Mouse (Mus musculus): ENCODE measurements around the gene Trpm8. TPM values are rescaled to one million over a fixed set of nuclear protein-coding genes. Genes with fewer than 3 reads are reported as not detected.

Gene Trpm8
- polyA plus RNA-seq, 1 experiment from 2014 or later = not detected

- Histone ChIP-seq H3K27me3 (no peaks in the 10 kb centered on the region), H3K27ac (no peak overlapping the region), H3K4me2 (no peak overlapping the region), H3K9ac (no peak overlapping the region), H3K9me3 (no peaks in the 10 kb centered on the region), H3K36me3 (replicated peaks) (no peaks in the 10 kb centered on the region), H3K4me1 (peaks cover 6% of the 10 kb centered on the region), H3K4me3 (replicated peaks) (no peak overlapping the region)
- WGBS = 84% methylated on average over 11 of the region's 11 CpGs
- ATAC-seq (ENCODE audit: low FRiP score) = no peak
Observed at GRCm38 (mm10) chr1:88366881-88367644, 89.6 kb downstream of the Trpm8 start.

GRCm38 (mm10) chr1:88378446-88378845, 101.0 kb downstream of the Trpm8 start:
- ATAC-seq (ENCODE audit: low FRiP score) = no peak
- 88% methylated on average over 1 of the region's 1 CpGs for WGBS
- no peak overlapping the region for H3K4me2 ChIP-seq
- no peaks in the 10 kb centered on the region for H3K36me3 ChIP-seq (replicated peaks)
- H3K4me3 ChIP-seq (replicated peaks) = no peak overlapping the region
- H3K4me1 ChIP-seq = no peaks in the 10 kb centered on the region
- no peak overlapping the region for H3K27ac ChIP-seq
- H3K27me3 ChIP-seq = no peaks in the 10 kb centered on the region
- no peak overlapping the region for H3K9ac ChIP-seq
- H3K9me3 ChIP-seq = no peaks in the 10 kb centered on the region

GRCm38 (mm10) chr1:88391632-88392031, 114.2 kb downstream of the Trpm8 start:
- Histone ChIP-seq H3K27me3 (no peaks in the 10 kb centered on the region), H3K27ac (no peak overlapping the region), H3K9ac (no peak overlapping the region), H3K36me3 (replicated peaks) (no peaks in the 10 kb centered on the region), H3K4me2 (no peak overlapping the region), H3K4me1 (no peaks in the 10 kb centered on the region), H3K4me3 (replicated peaks) (no peak overlapping the region), H3K9me3 (no peaks in the 10 kb centered on the region)
- ATAC-seq (ENCODE audit: low FRiP score) = no peak
- WGBS = 74% methylated on average over 4 of the region's 4 CpGs

GRCm38 (mm10) chr1:88393321-88393720, 115.9 kb downstream of the Trpm8 start:
- H3K9me3 ChIP-seq = no peaks in the 10 kb centered on the region
- no peak for ATAC-seq (ENCODE audit: low FRiP score)
- WGBS = 87% methylated on average over 5 of the region's 5 CpGs
- no peak overlapping the region for H3K4me3 ChIP-seq (replicated peaks)
- no peaks in the 10 kb centered on the region for H3K4me1 ChIP-seq
- H3K4me2 ChIP-seq = no peak overlapping the region
- H3K36me3 ChIP-seq (replicated peaks) = no peaks in the 10 kb centered on the region
- H3K27me3 ChIP-seq = no peaks in the 10 kb centered on the region
- no peak overlapping the region for H3K27ac ChIP-seq
- H3K9ac ChIP-seq = no peak overlapping the region

- no peak overlapping the region for H3K9ac ChIP-seq
- no peak overlapping the region for H3K4me2 ChIP-seq
- H3K4me3 ChIP-seq (replicated peaks) = no peak overlapping the region
- peaks cover 10% of the 10 kb centered on the region for H3K4me1 ChIP-seq
- H3K27me3 ChIP-seq = no peaks in the 10 kb centered on the region
- no peak overlapping the region for H3K27ac ChIP-seq
- no peaks in the 10 kb centered on the region for H3K9me3 ChIP-seq
- H3K36me3 ChIP-seq (replicated peaks) = no peaks in the 10 kb centered on the region
- WGBS = 73% methylated on average over 3 of the region's 3 CpGs
- ATAC-seq (ENCODE audit: low FRiP score) = no peak
Observed at GRCm38 (mm10) chr1:88403378-88403777, 125.9 kb downstream of the Trpm8 start.

GRCm38 (mm10) chr1:88406078-88406806, 128.8 kb downstream of the Trpm8 start:
- no peak overlapping the region for H3K4me2 ChIP-seq
- 49% methylated on average over 12 of the region's 12 CpGs for WGBS
- no peak for ATAC-seq (ENCODE audit: low FRiP score)
- H3K36me3 ChIP-seq (replicated peaks) = no peaks in the 10 kb centered on the region
- no peaks in the 10 kb centered on the region for H3K9me3 ChIP-seq
- H3K4me1 ChIP-seq = peaks cover 10% of the 10 kb centered on the region
- 0 out of 2 replicates have a peak, but pooled peaks cover 4% of the 10 kb centered on the region for H3K27me3 ChIP-seq
- no peak overlapping the region for H3K4me3 ChIP-seq (replicated peaks)
- H3K27ac ChIP-seq = no peak overlapping the region
- no peak overlapping the region for H3K9ac ChIP-seq

GRCm38 (mm10) chr1:88406807-88407198, 129.3 kb downstream of the Trpm8 start, which contains the start of gene Spp2:
TSS of gene Spp2 (plus strand) at chr1:88406961.
- Histone ChIP-seq H3K4me1 (peaks cover 14% of the 10 kb centered on the region), H3K4me3 (replicated peaks) (no peak within 1 kb of the TSS), H3K27me3 (0 out of 2 replicates have a peak, but pooled peaks cover 4% of the 10 kb centered on the region), H3K9ac (no peak within 1 kb of the TSS), H3K9me3 (no peaks in the 10 kb centered on the region), H3K4me2 (no peak within 1 kb of the TSS), H3K27ac (no peak within 1 kb of the TSS), H3K36me3 (replicated peaks) (no peaks in the 10 kb centered on the region)
- ATAC-seq (ENCODE audit: low FRiP score) = no peak
- WGBS = 84% methylated on average over 5 of the region's 5 CpGs

- peaks cover 21% of the 10 kb centered on the region for H3K4me1 ChIP-seq
- 85% methylated on average over 4 of the region's 4 CpGs for WGBS
- H3K4me2 ChIP-seq = no peak overlapping the region
- no peaks in the 10 kb centered on the region for H3K36me3 ChIP-seq (replicated peaks)
- H3K27ac ChIP-seq = no peak overlapping the region
- no peak for ATAC-seq (ENCODE audit: low FRiP score)
- H3K27me3 ChIP-seq = 0 out of 2 replicates have a peak, but pooled peaks cover 4% of the 10 kb centered on the region
- H3K9me3 ChIP-seq = no peaks in the 10 kb centered on the region
- no peak overlapping the region for H3K9ac ChIP-seq
- no peak overlapping the region for H3K4me3 ChIP-seq (replicated peaks)
Observed at GRCm38 (mm10) chr1:88408340-88408739, 130.9 kb downstream of the Trpm8 start.

- Histone ChIP-seq H3K27ac (no peak overlapping the region), H3K27me3 (0 out of 2 replicates have a peak, but pooled peaks cover 4% of the 10 kb centered on the region), H3K4me1 (peaks cover 11% of the 10 kb centered on the region), H3K4me3 (replicated peaks) (no peak overlapping the region), H3K36me3 (replicated peaks) (no peaks in the 10 kb centered on the region), H3K9ac (no peak overlapping the region), H3K4me2 (no peak overlapping the region), H3K9me3 (no peaks in the 10 kb centered on the region)
- WGBS = 22% methylated on average over 5 of the region's 5 CpGs
- ATAC-seq (ENCODE audit: low FRiP score) = no peak
Observed at GRCm38 (mm10) chr1:88412013-88412412, 134.6 kb downstream of the Trpm8 start.

- no peak overlapping the region for H3K4me2 ChIP-seq
- no peaks in the 10 kb centered on the region for H3K27me3 ChIP-seq
- H3K4me1 ChIP-seq = no peaks in the 10 kb centered on the region
- ATAC-seq (ENCODE audit: low FRiP score) = no peak
- no peak overlapping the region for H3K27ac ChIP-seq
- 76% methylated on average over 2 of the region's 2 CpGs for WGBS
- H3K4me3 ChIP-seq (replicated peaks) = no peak overlapping the region
- no peak overlapping the region for H3K9ac ChIP-seq
- H3K9me3 ChIP-seq = no peaks in the 10 kb centered on the region
- no peaks in the 10 kb centered on the region for H3K36me3 ChIP-seq (replicated peaks)
Observed at GRCm38 (mm10) chr1:88418943-88419342, 141.5 kb downstream of the Trpm8 start.

- Histone ChIP-seq H3K9me3 (no peaks in the 10 kb centered on the region), H3K27ac (no peak overlapping the region), H3K4me3 (replicated peaks) (no peak overlapping the region), H3K4me1 (no peaks in the 10 kb centered on the region), H3K36me3 (replicated peaks) (no peaks in the 10 kb centered on the region), H3K27me3 (no peaks in the 10 kb centered on the region), H3K9ac (no peak overlapping the region), H3K4me2 (no peak overlapping the region)
- 88% methylated on average over 10 of the region's 10 CpGs for WGBS
- ATAC-seq (ENCODE audit: low FRiP score) = no peak
Observed at GRCm38 (mm10) chr1:88422045-88422444, 144.6 kb downstream of the Trpm8 start.

- no peak overlapping the region for H3K27ac ChIP-seq
- no peaks in the 10 kb centered on the region for H3K9me3 ChIP-seq
- WGBS = 73% methylated on average over 7 of the region's 7 CpGs
- no peaks in the 10 kb centered on the region for H3K4me1 ChIP-seq
- H3K4me2 ChIP-seq = no peak overlapping the region
- H3K36me3 ChIP-seq (replicated peaks) = no peaks in the 10 kb centered on the region
- no peak overlapping the region for H3K4me3 ChIP-seq (replicated peaks)
- H3K27me3 ChIP-seq = no peaks in the 10 kb centered on the region
- no peak overlapping the region for H3K9ac ChIP-seq
- no peak for ATAC-seq (ENCODE audit: low FRiP score)
Observed at GRCm38 (mm10) chr1:88422846-88423395, 145.5 kb downstream of the Trpm8 start.
